ENCODE assay signal across 13 mouse cellular contexts in the genomic region with DNA sequence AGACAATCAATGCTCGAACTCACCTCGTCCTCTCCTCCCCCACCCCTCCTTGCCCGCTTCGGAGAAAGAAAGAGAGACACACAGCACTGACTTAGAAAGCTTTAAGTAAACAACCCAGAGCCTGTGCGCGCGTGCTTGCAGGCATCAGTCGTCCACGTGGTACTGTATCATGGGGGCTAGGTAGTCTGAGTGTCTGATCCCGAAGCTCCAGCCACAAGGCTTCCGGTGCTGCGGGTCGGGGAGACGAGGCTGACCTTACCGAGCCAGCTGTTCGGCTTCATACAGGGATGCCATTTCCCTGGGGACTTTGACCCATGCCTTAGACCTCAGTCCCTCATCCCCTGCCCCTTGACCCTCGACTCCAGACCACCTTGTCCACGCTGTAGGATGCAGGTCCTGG. TPM values are rescaled to one million over a fixed set of nuclear protein-coding genes. Genes with fewer than 3 reads are reported as not detected.
DNase-seq lines count a peak whose midpoint lies in the region; ATAC-seq and TF ChIP-seq lines count a peak whose summit lies in the region.
"Had no signal": no experiment of that assay in that cellular context is flagged by ENCODE, and none has a peak within 500 bp of the region (broad histone marks: within the 10 kb centered on the region; RNA-seq: fewer than 3 reads in every experiment).

No protein-coding gene starts in this region.

- TF ChIP-seq EP300 in heart, adult 2 months (IDR thresholded peaks at IDR 0.05; ENCODE audit: insufficient read depth, low read depth, low read length), result no peak

- intact Hi-C loops in heart, adult 2 months (cut with DNase I), result loop anchor here (10.0 kb wide), 1 partner anchor 233 kb away; a partner anchor contains a TSS

- peaks cover 59% of the 10 kb centered on the region for H3K27me3 ChIP-seq in heart, embryonic 15.5 days
- H3K27me3 ChIP-seq in heart, adult 2 months (ENCODE audit: control insufficient read depth, insufficient read depth, low read length), result 0 out of 2 replicates have a peak, but pooled peaks cover 2% of the 10 kb centered on the region
- peaks cover 46% of the 10 kb centered on the region for H3K27me3 ChIP-seq in neural tube, embryonic 15.5 days (replicated peaks)
- H3K27me3 ChIP-seq in intestine, embryonic 16.5 days (replicated peaks; ENCODE audit: control insufficient read depth, insufficient read depth, low read length), result peaks cover 44% of the 10 kb centered on the region

- no peak for ATAC-seq in heart, embryonic 15.5 days (replicated peaks; ENCODE audit: insufficient number of reproducible peaks, insufficient read depth, low FRiP score, low read depth)
- ATAC-seq in neural tube, embryonic 15.5 days (ENCODE audit: low FRiP score), result no peak
- no peak for ATAC-seq in intestine, embryonic 16.5 days

- TF ChIP-seq POLR2A in heart, adult 2 months (IDR thresholded peaks at IDR 0.05; ENCODE audit: insufficient read depth, low read depth, low read length), result no peak

- H3K4me1 ChIP-seq in heart, embryonic 15.5 days (replicated peaks), result peaks cover 40% of the 10 kb centered on the region
- peaks cover 7% of the 10 kb centered on the region for H3K4me1 ChIP-seq in heart, adult 2 months (ENCODE audit: control insufficient read depth, insufficient read depth, low read length)
- peaks cover 36% of the 10 kb centered on the region for H3K4me1 ChIP-seq in neural tube, embryonic 15.5 days
- H3K4me1 ChIP-seq in intestine, embryonic 16.5 days (ENCODE audit: control insufficient read depth, insufficient read depth, low read length), result peaks cover 29% of the 10 kb centered on the region

- H3K9ac ChIP-seq in heart, embryonic 15.5 days, result no peak overlapping the region
- H3K9ac ChIP-seq in heart, adult 2 months (ENCODE audit: low read depth, low read length), result no peak overlapping the region
- H3K9ac ChIP-seq in neural tube, embryonic 15.5 days (replicated peaks), result no peak overlapping the region; the same call in 1 of the 2 replicates
- H3K9ac ChIP-seq in intestine, embryonic 16.5 days (ENCODE audit: low read depth, low read length), result 0 out of 2 replicates have a peak overlapping the region, but pooled peaks have one; percentile 4
- H3K9ac ChIP-seq: liver, embryonic 14.5 days had no signal

- H3K4me2 ChIP-seq in heart, embryonic 15.5 days, result peak overlapping the region; percentile 25; the same call in 1 of the 2 replicates
- H3K4me2 ChIP-seq in neural tube, embryonic 15.5 days, result no peak overlapping the region
- peak overlapping the region; percentile 30; the same call in 1 of the 2 replicates for H3K4me2 ChIP-seq in intestine, embryonic 16.5 days (ENCODE audit: low read depth, low read length)
- H3K4me2 ChIP-seq: midbrain, embryonic 11.5 days had no signal

- H3K27ac ChIP-seq in heart, embryonic 15.5 days, result no peak overlapping the region
- H3K27ac ChIP-seq in heart, adult 2 months, result no peak overlapping the region
- H3K27ac ChIP-seq in neural tube, embryonic 15.5 days (replicated peaks), result no peak overlapping the region
- no peak overlapping the region for H3K27ac ChIP-seq in intestine, embryonic 16.5 days (ENCODE audit: low read length)
- H3K27ac ChIP-seq: layer of hippocampus, adult 2 months; liver, embryonic 14.5 days had no signal

- no peak overlapping the region for H3K4me3 ChIP-seq in heart, embryonic 15.5 days
- H3K4me3 ChIP-seq in heart, adult 2 months, result no peak overlapping the region
- no peak overlapping the region for H3K4me3 ChIP-seq in neural tube, embryonic 15.5 days (replicated peaks)
- peak overlapping the region; percentile 19; the same call in 1 of the 2 replicates for H3K4me3 ChIP-seq in intestine, embryonic 16.5 days (ENCODE audit: low read length)

- H3K79me2 ChIP-seq in heart, adult 2 months (replicated peaks; ENCODE audit: control insufficient read depth, insufficient read depth, low read length), result no peaks in the 10 kb centered on the region

- peaks cover 3% of the 10 kb centered on the region for H3K36me3 ChIP-seq in heart, embryonic 15.5 days
- no peaks in the 10 kb centered on the region for H3K36me3 ChIP-seq in heart, adult 2 months (ENCODE audit: control insufficient read depth, insufficient read depth, low read length)
- peaks cover 4% of the 10 kb centered on the region; the same call in 1 of the 2 replicates for H3K36me3 ChIP-seq in neural tube, embryonic 15.5 days
- H3K36me3 ChIP-seq in intestine, embryonic 16.5 days (ENCODE audit: control insufficient read depth, insufficient read depth, low read length), result no peaks in the 10 kb centered on the region

- no peak for DNase-seq in heart, adult 2 months
- DNase-seq in neural tube, embryonic 10.5 days (ENCODE audit: extremely low spot score, low spot score), result peak; percentile 28
- peak; percentile 17 for DNase-seq in retina, postnatal 1 day
- no peak for DNase-seq in frontal cortex, postnatal 14 days (ENCODE audit: low spot score in 2 of 2)
- DNase-seq in right cerebral cortex, postnatal 10 days (ENCODE audit: low spot score in 2 of 2), result no peak

- no peaks in the 10 kb centered on the region for H3K9me3 ChIP-seq in heart, embryonic 15.5 days (replicated peaks)
- no peaks in the 10 kb centered on the region for H3K9me3 ChIP-seq in neural tube, embryonic 15.5 days (replicated peaks)
- H3K9me3 ChIP-seq in intestine, embryonic 16.5 days (ENCODE audit: control insufficient read depth, low read length), result no peaks in the 10 kb centered on the region

- TF ChIP-seq CTCF in heart, adult 2 months (IDR thresholded peaks at IDR 0.05), result no peak

- 7% methylated on average over 18 of the region's 18 CpGs for WGBS in heart, embryonic 15.5 days
- 14% methylated on average over 18 of the region's 18 CpGs for WGBS in heart, adult 2 months
- WGBS in neural tube, embryonic 15.5 days, result 6% methylated on average over 18 of the region's 18 CpGs
- 3% methylated on average over 18 of the region's 18 CpGs for WGBS in intestine, embryonic 16.5 days

RNA-seq across cellular contexts. Expression of a gene that starts 0.5 kb away (rescaled TPM):
- 1.2 and 1.3 TPM in 2 replicates for polyA plus RNA-seq in heart, embryonic 15.5 days (2015; fragmentation: Nextera tagmentation; extraction: Ambion mirVana)
- under 1 TPM; 0.18 to 0.47 TPM for total RNA-seq in heart, adult 2 months (2021)
- polyA plus RNA-seq in heart, adult 2 months (2012; rRNA removed), result 1.1 and 1.8 TPM in 2 replicates
- polyA plus RNA-seq in neural tube, embryonic 15.5 days (2015; fragmentation: Nextera tagmentation; extraction: Ambion mirVana), result 2.1 and 2.6 TPM in 2 replicates
- 1.3 and 2.2 TPM in 2 replicates for polyA plus RNA-seq in intestine, embryonic 16.5 days (2015; fragmentation: Nextera tagmentation; extraction: Ambion mirVana)

RNA-seq across cellular contexts. Expression of a gene that starts 1.7 kb away (rescaled TPM):
- 0.96 and 1.1 TPM in 2 replicates for polyA plus RNA-seq in heart, embryonic 15.5 days (2015; fragmentation: Nextera tagmentation; extraction: Ambion mirVana)
- total RNA-seq in heart, adult 2 months (2021), result under 1 TPM; 0.91 to 0.94 TPM
- 3.6 and 9.1 TPM in 2 replicates for polyA plus RNA-seq in heart, adult 2 months (2012; rRNA removed)
- 2.4 and 2.9 TPM in 2 replicates for polyA plus RNA-seq in neural tube, embryonic 15.5 days (2015; fragmentation: Nextera tagmentation; extraction: Ambion mirVana)
- polyA plus RNA-seq in intestine, embryonic 16.5 days (2015; fragmentation: Nextera tagmentation; extraction: Ambion mirVana), result 0.70 and 0.80 TPM in 2 replicates
- total RNA-seq: ES-E14 had no signal

RNA-seq across cellular contexts. Expression of a gene that starts 3.7 kb away (rescaled TPM):
- 7.0 and 8.2 TPM in 2 replicates for polyA plus RNA-seq in heart, embryonic 15.5 days (2015; fragmentation: Nextera tagmentation; extraction: Ambion mirVana)
- 10 to 100 TPM; 25.1 to 29.4 TPM for total RNA-seq in heart, adult 2 months (2021)
- 35.6 and 40.7 TPM in 2 replicates for polyA plus RNA-seq in heart, adult 2 months (2012; rRNA removed)
- 15.6 and 17.9 TPM in 2 replicates for polyA plus RNA-seq in neural tube, embryonic 15.5 days (2015; fragmentation: Nextera tagmentation; extraction: Ambion mirVana)
- polyA plus RNA-seq in intestine, embryonic 16.5 days (2015; fragmentation: Nextera tagmentation; extraction: Ambion mirVana), result 15.9 and 19.1 TPM in 2 replicates

RNA-seq across cellular contexts. Expression of a gene that starts 7.4 kb away (rescaled TPM):
- not detected in 2 replicates for polyA plus RNA-seq in heart, embryonic 15.5 days (2015; fragmentation: Nextera tagmentation; extraction: Ambion mirVana)
- total RNA-seq in heart, adult 2 months (2021), result not detected
- polyA plus RNA-seq in heart, adult 2 months (2012; rRNA removed), result not detected in 2 replicates
- 0.05 and 0.06 TPM in 2 replicates for polyA plus RNA-seq in neural tube, embryonic 15.5 days (2015; fragmentation: Nextera tagmentation; extraction: Ambion mirVana)
- not detected in 2 replicates for polyA plus RNA-seq in intestine, embryonic 16.5 days (2015; fragmentation: Nextera tagmentation; extraction: Ambion mirVana)
- total RNA-seq: granulocyte monocyte progenitor cell, adult 5-6 weeks had no signal
- polyA plus RNA-seq: liver, embryonic 14.5 days; midbrain, embryonic 11.5 days had no signal

RNA-seq across cellular contexts. Expression of a gene that starts 21.8 kb away (rescaled TPM):
- polyA plus RNA-seq in heart, embryonic 15.5 days (2015; fragmentation: Nextera tagmentation; extraction: Ambion mirVana), result 85.3 and 96.9 TPM in 2 replicates
- total RNA-seq in heart, adult 2 months (2021), result 10 to 100 TPM; 49.3 to 55.7 TPM
- 69.9 and 70.0 TPM in 2 replicates for polyA plus RNA-seq in heart, adult 2 months (2012; rRNA removed)
- 105 and 111 TPM in 2 replicates for polyA plus RNA-seq in neural tube, embryonic 15.5 days (2015; fragmentation: Nextera tagmentation; extraction: Ambion mirVana)
- 123 and 128 TPM in 2 replicates for polyA plus RNA-seq in intestine, embryonic 16.5 days (2015; fragmentation: Nextera tagmentation; extraction: Ambion mirVana)

Comparison
In these comparisons a context has a peak if more than half of its experiments do, and no peak if none do; other contexts are left out.
1. DNase-seq: peak in neural tube, embryonic 10.5 days (single experiment) and retina, postnatal 1 day (single experiment); none in heart, adult 2 months (0 of 2), frontal cortex, postnatal 14 days (0 of 2) and right cerebral cortex, postnatal 10 days (0 of 2).